Mouse (Mus musculus) hindbrain, embryonic 13.5 days (tissue): ENCODE data around the gene Ccl25. TPM values are rescaled to one million over a fixed set of nuclear protein-coding genes. Genes with fewer than 3 reads are reported as not detected.
"Not testable (repeated sequence)": the region's sequence is repeated elsewhere in the genome, so short reads cannot be mapped to it uniquely, and the experiment has no call there.

ENCODE experiments used
- ATAC-seq: fragments of 200-750 bp; cut with Nextera tagmentation; 2 replicates; pipeline ENCODE4 v1.8.0; 2017; ENCODE audit warnings: moderate TSS enrichment; ENCODE audit not compliant: low FRiP score
- H3K27ac ChIP-seq: fragments of 300-500 bp; sonication (generic); 2 replicates; pipeline ENCODE4 v1.5.1; 2015; ENCODE audit warnings: inconsistent platforms, mild to moderate bottlenecking, moderate library complexity
- H3K27me3 ChIP-seq: fragments of 300-500 bp; sonication (generic); 2 replicates; pipeline ENCODE4 v1.6.1; 2015; ENCODE audit warnings: mild to moderate bottlenecking, inconsistent platforms
- H3K36me3 ChIP-seq: fragments of 300-500 bp; sonication (generic); 2 replicates; pipeline ENCODE4 v1.6.1; 2015; ENCODE audit warnings: mild to moderate bottlenecking, inconsistent platforms
- H3K4me1 ChIP-seq: fragments of 300-500 bp; sonication (generic); replicated peaks from 2 replicates; pipeline ENCODE4 v1.6.1; 2015; ENCODE audit warnings: inconsistent platforms
- H3K4me2 ChIP-seq: fragments of 300-500 bp; sonication (generic); 2 replicates; pipeline ENCODE4 v1.6.1; 2015; ENCODE audit warnings: inconsistent platforms, mild to moderate bottlenecking, moderate library complexity
- H3K4me3 ChIP-seq: fragments of 300-500 bp; sonication (generic); 2 replicates; pipeline ENCODE4 v1.5.1; 2015; ENCODE audit warnings: mild to moderate bottlenecking, inconsistent platforms
- H3K9ac ChIP-seq: fragments of 300-500 bp; sonication (generic); 2 replicates; pipeline ENCODE4 v1.6.1; 2015; ENCODE audit warnings: mild to moderate bottlenecking, inconsistent platforms
- H3K9me3 ChIP-seq: fragments of 300-500 bp; sonication (generic); 2 replicates; pipeline ENCODE4 v1.6.1; 2016; ENCODE audit warnings: inconsistent platforms
- WGBS: fragments of 180-500 bp; shearing (Covaris S2); methylation state at CpG from one replicate; pipeline ENCODE4 v1.1.7; 2015; 5-methylcytosine and 5-hydroxymethylcytosine counted together
- polyA plus RNA-seq: library from polyadenylated mRNA; unstranded; fragments of >200 nt; fragmentation: Nextera tagmentation; extraction: Ambion mirVana; gene quantifications from 2 replicates; pipeline ENCODE4 v1.2.1, GENCODE M21; 2015

The Ccl25 gene
- polyA plus RNA-seq, 1 experiment from 2014 or later, result 22.3 TPM

- H3K27me3 ChIP-seq, result no peaks in the 10 kb centered on the region
- no peak overlapping the region for H3K9ac ChIP-seq
- no peaks in the 10 kb centered on the region for H3K4me1 ChIP-seq
- no peak overlapping the region for H3K27ac ChIP-seq
- no peak overlapping the region for H3K4me2 ChIP-seq
- H3K9me3 ChIP-seq, result no peaks in the 10 kb centered on the region
- no peak overlapping the region for H3K4me3 ChIP-seq
- no peaks in the 10 kb centered on the region for H3K36me3 ChIP-seq
- 51% methylated on average over 12 of the region's 12 CpGs for WGBS
- no peak for ATAC-seq
Measured at GRCm38 (mm10) chr8:4348275-4348674, 23.3 kb downstream of the Ccl25 start.

- H3K27ac ChIP-seq, result no peak overlapping the region
- no peaks in the 10 kb centered on the region for H3K4me1 ChIP-seq
- 80% methylated on average over 1 of the region's 1 CpGs for WGBS
- H3K9me3 ChIP-seq, result no peaks in the 10 kb centered on the region
- H3K9ac ChIP-seq, result no peak overlapping the region
- no peak for ATAC-seq
- no peak overlapping the region for H3K4me2 ChIP-seq
- H3K4me3 ChIP-seq, result no peak overlapping the region
- no peaks in the 10 kb centered on the region for H3K27me3 ChIP-seq
- H3K36me3 ChIP-seq, result no peaks in the 10 kb centered on the region
Measured at GRCm38 (mm10) chr8:4349335-4349734, 24.3 kb downstream of the Ccl25 start.

- no peaks in the 10 kb centered on the region for H3K9me3 ChIP-seq
- no peaks in the 10 kb centered on the region for H3K36me3 ChIP-seq
- H3K4me2 ChIP-seq, result no peak overlapping the region
- H3K27me3 ChIP-seq, result no peaks in the 10 kb centered on the region
- H3K27ac ChIP-seq, result no peak overlapping the region
- no peak overlapping the region for H3K9ac ChIP-seq
- 92% methylated on average over 3 of the region's 3 CpGs for WGBS
- no peak for ATAC-seq
- no peaks in the 10 kb centered on the region for H3K4me1 ChIP-seq
- H3K4me3 ChIP-seq, result no peak overlapping the region
Measured at GRCm38 (mm10) chr8:4350618-4351017, 25.6 kb downstream of the Ccl25 start.

GRCm38 (mm10) chr8:4352562-4352961 is 27.6 kb downstream of the Ccl25 start:
- H3K4me2 ChIP-seq, ATAC-seq, H3K9me3 ChIP-seq, H3K4me1 ChIP-seq, H3K9ac ChIP-seq, H3K4me3 ChIP-seq, H3K27me3 ChIP-seq, H3K27ac ChIP-seq, H3K36me3 ChIP-seq: not testable (repeated sequence)
- WGBS, result 96% methylated on average over 6 of the region's 6 CpGs

GRCm38 (mm10) chr8:4353741-4354140 is 28.7 kb downstream of the Ccl25 start:
- H3K9ac ChIP-seq, result no peak overlapping the region
- H3K9me3 ChIP-seq, result no peaks in the 10 kb centered on the region
- no peak for ATAC-seq
- no peaks in the 10 kb centered on the region for H3K27me3 ChIP-seq
- H3K27ac ChIP-seq, result no peak overlapping the region
- H3K4me2 ChIP-seq, result no peak overlapping the region
- no peak overlapping the region for H3K4me3 ChIP-seq
- H3K36me3 ChIP-seq, result 0 out of 2 replicates have a peak, but pooled peaks cover 3% of the 10 kb centered on the region
- no peaks in the 10 kb centered on the region for H3K4me1 ChIP-seq
- 84% methylated on average over 4 of the region's 4 CpGs for WGBS

- no peak overlapping the region for H3K27ac ChIP-seq
- H3K4me1 ChIP-seq, result no peaks in the 10 kb centered on the region
- H3K9me3 ChIP-seq, result no peaks in the 10 kb centered on the region
- WGBS, result 100% methylated on average over 1 of the region's 1 CpGs
- H3K4me3 ChIP-seq, result no peak overlapping the region
- 0 out of 2 replicates have a peak, but pooled peaks cover 3% of the 10 kb centered on the region for H3K36me3 ChIP-seq
- H3K4me2 ChIP-seq, result no peak overlapping the region
- no peak for ATAC-seq
- no peak overlapping the region for H3K9ac ChIP-seq
- H3K27me3 ChIP-seq, result no peaks in the 10 kb centered on the region
Measured at GRCm38 (mm10) chr8:4354516-4354915, 29.5 kb downstream of the Ccl25 start.

GRCm38 (mm10) chr8:4355455-4355854 is 30.4 kb downstream of the Ccl25 start:
- Histone ChIP-seq H3K36me3 (0 out of 2 replicates have a peak, but pooled peaks cover 3% of the 10 kb centered on the region), H3K4me1 (no peaks in the 10 kb centered on the region), H3K27me3 (no peaks in the 10 kb centered on the region), H3K9ac (no peak overlapping the region), H3K27ac (no peak overlapping the region), H3K4me2 (no peak overlapping the region), H3K4me3 (no peak overlapping the region), H3K9me3 (no peaks in the 10 kb centered on the region)
- no peak for ATAC-seq
- 92% methylated on average over 10 of the region's 10 CpGs for WGBS

GRCm38 (mm10) chr8:4359362-4359761 is 34.4 kb downstream of the Ccl25 start:
- no peaks in the 10 kb centered on the region for H3K9me3 ChIP-seq
- H3K9ac ChIP-seq, result no peak overlapping the region
- no peak for ATAC-seq
- H3K36me3 ChIP-seq, result 0 out of 2 replicates have a peak, but pooled peaks cover 3% of the 10 kb centered on the region
- 67% methylated on average over 3 of the region's 3 CpGs for WGBS
- no peaks in the 10 kb centered on the region for H3K4me1 ChIP-seq
- no peaks in the 10 kb centered on the region for H3K27me3 ChIP-seq
- H3K4me3 ChIP-seq, result no peak overlapping the region
- H3K4me2 ChIP-seq, result no peak overlapping the region
- no peak overlapping the region for H3K27ac ChIP-seq

GRCm38 (mm10) chr8:4360922-4361321 is 35.9 kb downstream of the Ccl25 start:
- ATAC-seq, result no peak
- H3K9ac ChIP-seq, result no peak overlapping the region
- WGBS, result 86% methylated on average over 2 of the region's 2 CpGs
- H3K4me1 ChIP-seq, result no peaks in the 10 kb centered on the region
- no peaks in the 10 kb centered on the region for H3K9me3 ChIP-seq
- 0 out of 2 replicates have a peak, but pooled peaks cover 3% of the 10 kb centered on the region for H3K36me3 ChIP-seq
- H3K4me3 ChIP-seq, result no peak overlapping the region
- no peaks in the 10 kb centered on the region for H3K27me3 ChIP-seq
- H3K4me2 ChIP-seq, result no peak overlapping the region
- no peak overlapping the region for H3K27ac ChIP-seq

- no peak overlapping the region for H3K4me3 ChIP-seq
- no peaks in the 10 kb centered on the region for H3K9me3 ChIP-seq
- no peak for ATAC-seq
- no peak overlapping the region for H3K9ac ChIP-seq
- H3K36me3 ChIP-seq, result no peaks in the 10 kb centered on the region
- 85% methylated on average over 3 of the region's 3 CpGs for WGBS
- no peaks in the 10 kb centered on the region for H3K27me3 ChIP-seq
- no peaks in the 10 kb centered on the region for H3K4me1 ChIP-seq
- H3K27ac ChIP-seq, result no peak overlapping the region
- no peak overlapping the region for H3K4me2 ChIP-seq
Measured at GRCm38 (mm10) chr8:4366189-4366588, 41.2 kb downstream of the Ccl25 start.

- Histone ChIP-seq H3K9ac (no peak overlapping the region), H3K4me3 (no peak overlapping the region), H3K27ac (no peak overlapping the region), H3K36me3 (no peaks in the 10 kb centered on the region), H3K9me3 (no peaks in the 10 kb centered on the region), H3K27me3 (no peaks in the 10 kb centered on the region), H3K4me1 (no peaks in the 10 kb centered on the region), H3K4me2 (no peak overlapping the region)
- 81% methylated on average over 11 of the region's 11 CpGs for WGBS
- no peak for ATAC-seq
Measured at GRCm38 (mm10) chr8:4367808-4368207, 42.8 kb downstream of the Ccl25 start.

- Histone ChIP-seq H3K9me3 (no peaks in the 10 kb centered on the region), H3K4me3 (no peak overlapping the region), H3K27ac (no peak overlapping the region), H3K4me1 (no peaks in the 10 kb centered on the region), H3K9ac (no peak overlapping the region), H3K4me2 (no peak overlapping the region), H3K27me3 (no peaks in the 10 kb centered on the region), H3K36me3 (no peaks in the 10 kb centered on the region)
- ATAC-seq, result no peak
- 95% methylated on average over 4 of the region's 4 CpGs for WGBS
Measured at GRCm38 (mm10) chr8:4368470-4368869, 43.5 kb downstream of the Ccl25 start.

- no peaks in the 10 kb centered on the region for H3K9me3 ChIP-seq
- no peaks in the 10 kb centered on the region for H3K36me3 ChIP-seq
- H3K27me3 ChIP-seq, result no peaks in the 10 kb centered on the region
- 22% methylated on average over 2 of the region's 2 CpGs for WGBS
- no peak overlapping the region for H3K27ac ChIP-seq
- H3K4me2 ChIP-seq, result no peak overlapping the region
- ATAC-seq, result no peak
- H3K9ac ChIP-seq, result no peak overlapping the region
- H3K4me1 ChIP-seq, result no peaks in the 10 kb centered on the region
- no peak overlapping the region for H3K4me3 ChIP-seq
Measured at GRCm38 (mm10) chr8:4370078-4370477, 45.1 kb downstream of the Ccl25 start.
